Mouse (Mus musculus) heart, postnatal 0 days (tissue): ENCODE measurements around the gene Tfcp2l1.

Experiments used
- CTCF ChIP-seq: IDR thresholded peaks from 2 replicates; pipeline ENCODE4 v1.5.1; 2016; ENCODE audit warnings: antibody characterized with exemption, control low read depth, low read depth
- EP300 ChIP-seq: IDR thresholded peaks from 2 replicates; pipeline ENCODE4 v1.6.1; 2016; ENCODE audit warnings: antibody characterized with exemption, low read depth

GRCm38 (mm10) chr1:118622857-118623256 is 4.9 kb upstream of the Tfcp2l1 start:
- TF ChIP-seq EP300 (no peak), CTCF (no peak)
